9 mouse cellular contexts compared by ENCODE assay signal in genomic region chr2:166620529-166621466, GRCm38 (mm10).
DNase-seq lines count a peak whose midpoint lies in the region; ATAC-seq and TF ChIP-seq lines count a peak whose summit lies in the region.
"Had no signal": no experiment of that assay in that cellular context is flagged by ENCODE, and none has a peak within 500 bp of the region (broad histone marks: within the 10 kb centered on the region; RNA-seq: fewer than 3 reads in every experiment).

No protein-coding gene starts in this region.

- no peaks in the 10 kb centered on the region for H3K27me3 ChIP-seq in forebrain, embryonic 13.5 days
- H3K27me3 ChIP-seq in forebrain, embryonic 11.5 days (ENCODE audit: control insufficient read depth, insufficient read depth, low read length), result no peaks in the 10 kb centered on the region
- no peaks in the 10 kb centered on the region for H3K27me3 ChIP-seq in lung, embryonic 15.5 days
- no peaks in the 10 kb centered on the region for H3K27me3 ChIP-seq in spleen, adult 2 months (ENCODE audit: control insufficient read depth, insufficient read depth, low read length)
- H3K27me3 ChIP-seq in intestine, embryonic 16.5 days (replicated peaks; ENCODE audit: control insufficient read depth, insufficient read depth, low read length), result no peaks in the 10 kb centered on the region
- H3K27me3 ChIP-seq in kidney, embryonic 16.5 days (ENCODE audit: insufficient read depth, low read length), result no peaks in the 10 kb centered on the region

- H3K9ac ChIP-seq in forebrain, embryonic 13.5 days, result no peak overlapping the region
- no peak overlapping the region for H3K9ac ChIP-seq in forebrain, embryonic 11.5 days (ENCODE audit: low read length)
- H3K9ac ChIP-seq in lung, embryonic 15.5 days, result no peak overlapping the region
- no peak overlapping the region for H3K9ac ChIP-seq in intestine, embryonic 16.5 days (ENCODE audit: low read depth, low read length)
- H3K9ac ChIP-seq in kidney, embryonic 16.5 days (replicated peaks; ENCODE audit: low read length), result no peak overlapping the region

- no peak for TF ChIP-seq POLR2A in bone marrow, adult 2 months (IDR thresholded peaks at IDR 0.05; ENCODE audit: borderline replicate concordance, control insufficient read depth, low read depth, low read length)
- TF ChIP-seq POLR2A in spleen, adult 2 months (IDR thresholded peaks at IDR 0.05; ENCODE audit: low read depth, low read length), result no peak

- intact Hi-C loops in left cerebral cortex, adult 2 months (cut with DNase I), result no loop called here

- no peak overlapping the region for H3K4me2 ChIP-seq in forebrain, embryonic 13.5 days
- no peak overlapping the region for H3K4me2 ChIP-seq in forebrain, embryonic 11.5 days (ENCODE audit: low read depth, low read length, severe bottlenecking)
- H3K4me2 ChIP-seq in lung, embryonic 15.5 days, result no peak overlapping the region
- no peak overlapping the region for H3K4me2 ChIP-seq in intestine, embryonic 16.5 days (ENCODE audit: low read depth, low read length)
- no peak overlapping the region for H3K4me2 ChIP-seq in kidney, embryonic 16.5 days (replicated peaks; ENCODE audit: low read depth, low read length)

- H3K36me3 ChIP-seq in forebrain, embryonic 13.5 days (ENCODE audit: poor library complexity, severe bottlenecking), result peaks cover 26% of the 10 kb centered on the region
- no peaks in the 10 kb centered on the region; the same call in 1 of the 2 replicates for H3K36me3 ChIP-seq in forebrain, embryonic 11.5 days (ENCODE audit: control insufficient read depth, insufficient read depth, low read length)
- H3K36me3 ChIP-seq in lung, embryonic 15.5 days, result no peaks in the 10 kb centered on the region
- H3K36me3 ChIP-seq in spleen, adult 2 months (ENCODE audit: control insufficient read depth, insufficient read depth, low read length), result peaks cover 5% of the 10 kb centered on the region; the same call in 1 of the 2 replicates
- H3K36me3 ChIP-seq in intestine, embryonic 16.5 days (ENCODE audit: control insufficient read depth, insufficient read depth, low read length), result no peaks in the 10 kb centered on the region
- no peaks in the 10 kb centered on the region for H3K36me3 ChIP-seq in kidney, embryonic 16.5 days (ENCODE audit: insufficient read depth, low read length)

- TF ChIP-seq CTCF in bone marrow, adult 2 months (IDR thresholded peaks at IDR 0.05; ENCODE audit: control insufficient read depth, insufficient read depth, low read length), result 0 out of 2 replicates have a peak, but pooled peaks have one; percentile 12
- TF ChIP-seq CTCF in spleen, adult 2 months (IDR thresholded peaks at IDR 0.05; ENCODE audit: extremely low read depth, insufficient read depth, insufficient read length, insufficient replicate concordance), result no peak
- TF ChIP-seq CTCF in left cerebral cortex, adult 2 months (IDR thresholded peaks at IDR 0.05), result no peak

- H3K27ac ChIP-seq in forebrain, embryonic 13.5 days, result peak overlapping the region; percentile 40; the same call in 1 of the 2 replicates
- no peak overlapping the region for H3K27ac ChIP-seq in forebrain, embryonic 11.5 days (ENCODE audit: low read depth, low read length)
- H3K27ac ChIP-seq in bone marrow, adult 2 months (ENCODE audit: control insufficient read depth, insufficient read depth, low read depth, low read length, poor library complexity), result peak overlapping the region; percentile 23
- peak overlapping the region; percentile 37; the same call in 1 of the 2 replicates for H3K27ac ChIP-seq in lung, embryonic 15.5 days
- peak overlapping the region; percentile 86 for H3K27ac ChIP-seq in spleen, adult 2 months (ENCODE audit: insufficient read depth, low read length)
- H3K27ac ChIP-seq in intestine, embryonic 16.5 days (ENCODE audit: low read length), result no peak overlapping the region
- H3K27ac ChIP-seq in kidney, embryonic 16.5 days (ENCODE audit: low read length), result no peak overlapping the region
- no peak overlapping the region; the same call in 1 of the 2 replicates for H3K27ac ChIP-seq in left cerebral cortex, adult 2 months
- H3K27ac ChIP-seq: heart, adult 2 months had no signal

- no peak for ATAC-seq in forebrain, embryonic 13.5 days
- ATAC-seq in forebrain, embryonic 11.5 days (replicated peaks; ENCODE audit: low FRiP score), result no peak
- ATAC-seq in lung, embryonic 15.5 days (ENCODE audit: borderline replicate concordance, extremely low read depth, low FRiP score, low TSS enrichment), result no peak
- no peak for ATAC-seq in intestine, embryonic 16.5 days
- ATAC-seq in kidney, embryonic 16.5 days (ENCODE audit: low FRiP score, low TSS enrichment), result no peak

- WGBS in forebrain, embryonic 13.5 days, result 83% methylated on average over 20 of the region's 20 CpGs
- WGBS in forebrain, embryonic 11.5 days, result 88% methylated on average over 20 of the region's 20 CpGs
- WGBS in bone marrow, adult 2 months, result 40% methylated on average over 20 of the region's 20 CpGs
- 47% methylated on average over 20 of the region's 20 CpGs for WGBS in lung, embryonic 15.5 days
- 35% methylated on average over 20 of the region's 20 CpGs for WGBS in spleen, adult 2 months
- WGBS in intestine, embryonic 16.5 days, result 59% methylated on average over 20 of the region's 20 CpGs
- WGBS in kidney, embryonic 16.5 days, result 68% methylated on average over 20 of the region's 20 CpGs

- H3K9me3 ChIP-seq in forebrain, embryonic 13.5 days (replicated peaks), result no peaks in the 10 kb centered on the region
- no peaks in the 10 kb centered on the region for H3K9me3 ChIP-seq in forebrain, embryonic 11.5 days (ENCODE audit: control insufficient read depth, low read length)
- no peaks in the 10 kb centered on the region for H3K9me3 ChIP-seq in lung, embryonic 15.5 days
- H3K9me3 ChIP-seq in intestine, embryonic 16.5 days (ENCODE audit: control insufficient read depth, low read length), result no peaks in the 10 kb centered on the region
- H3K9me3 ChIP-seq in kidney, embryonic 16.5 days (ENCODE audit: low read length), result no peaks in the 10 kb centered on the region

- peaks cover 21% of the 10 kb centered on the region for H3K4me1 ChIP-seq in forebrain, embryonic 13.5 days
- H3K4me1 ChIP-seq in forebrain, embryonic 11.5 days (replicated peaks; ENCODE audit: control insufficient read depth, insufficient read depth, low read length), result no peaks in the 10 kb centered on the region
- H3K4me1 ChIP-seq in bone marrow, adult 2 months (ENCODE audit: control insufficient read depth, insufficient read depth, low read length), result peaks cover 17% of the 10 kb centered on the region
- peaks cover 37% of the 10 kb centered on the region for H3K4me1 ChIP-seq in lung, embryonic 15.5 days
- H3K4me1 ChIP-seq in spleen, adult 2 months (ENCODE audit: control insufficient read depth, insufficient read depth, insufficient read length), result peaks cover 73% of the 10 kb centered on the region
- H3K4me1 ChIP-seq in intestine, embryonic 16.5 days (ENCODE audit: control insufficient read depth, insufficient read depth, low read length), result peaks cover 21% of the 10 kb centered on the region
- H3K4me1 ChIP-seq in kidney, embryonic 16.5 days (ENCODE audit: insufficient read depth, low read length), result peaks cover 24% of the 10 kb centered on the region

- no peak overlapping the region for H3K4me3 ChIP-seq in forebrain, embryonic 13.5 days
- no peak overlapping the region for H3K4me3 ChIP-seq in forebrain, embryonic 11.5 days (ENCODE audit: low read depth, low read length)
- H3K4me3 ChIP-seq in bone marrow, adult 2 months (replicated peaks; ENCODE audit: control insufficient read depth, low read depth, low read length), result no peak overlapping the region
- no peak overlapping the region for H3K4me3 ChIP-seq in lung, embryonic 15.5 days
- no peak overlapping the region for H3K4me3 ChIP-seq in spleen, adult 2 months (ENCODE audit: extremely low read depth, insufficient read depth, insufficient read length)
- H3K4me3 ChIP-seq in intestine, embryonic 16.5 days (ENCODE audit: low read length), result no peak overlapping the region
- no peak overlapping the region for H3K4me3 ChIP-seq in kidney, embryonic 16.5 days (ENCODE audit: low read length)
- H3K4me3 ChIP-seq in left cerebral cortex, adult 2 months, result no peak overlapping the region
- H3K4me3 ChIP-seq: heart, adult 2 months had no signal

- DNase-seq in forebrain, embryonic 11.5 days (ENCODE audit: low spot score), result no peak
- DNase-seq in spleen, adult 2 months (ENCODE audit: low read depth in 1 of 2, low spot score in 2 of 2), result peak; percentile 67 to 78
- no peak for DNase-seq in left cerebral cortex, adult 2 months (ENCODE audit: extremely low spot score in 1 of 2, low spot score in 2 of 2)

Comparison
In these comparisons a context has a peak if more than half of its experiments do, and no peak if none do; other contexts are left out.
1. H3K27ac ChIP-seq: peak in forebrain, embryonic 13.5 days (single experiment), bone marrow, adult 2 months (single experiment), lung, embryonic 15.5 days (single experiment) and spleen, adult 2 months (single experiment); none in forebrain, embryonic 11.5 days (single experiment), intestine, embryonic 16.5 days (single experiment), kidney, embryonic 16.5 days (single experiment) and left cerebral cortex, adult 2 months (single experiment).
2. DNase-seq: peak in spleen, adult 2 months (2 of 2); none in forebrain, embryonic 11.5 days (single experiment) and left cerebral cortex, adult 2 months (0 of 2).